In genomic region chr19:25674056-25674420, GRCm38 (mm10) we compare ENCODE assay signal across 8 mouse cellular contexts. TPM values are rescaled to one million over a fixed set of nuclear protein-coding genes. Genes with fewer than 3 reads are reported as not detected.
DNase-seq lines count a peak whose midpoint lies in the region; ATAC-seq and TF ChIP-seq lines count a peak whose summit lies in the region.

No protein-coding gene starts in this region.

- ATAC-seq in kidney, postnatal 0 days (replicated peaks; ENCODE audit: low FRiP score, low read depth): no peak
- no peak for ATAC-seq in embryonic facial prominence, embryonic 15.5 days (ENCODE audit: insufficient number of reproducible peaks, low FRiP score, low TSS enrichment, low read depth)
- ATAC-seq in intestine, embryonic 16.5 days: no peak
- ATAC-seq in CD4-positive, CD25-positive, alpha-beta regulatory T cell, adult 4 months: no peak

- H3K27me3 ChIP-seq in kidney, postnatal 0 days (ENCODE audit: insufficient read depth, low read length): peaks cover 83% of the 10 kb centered on the region
- peaks cover 92% of the 10 kb centered on the region for H3K27me3 ChIP-seq in embryonic facial prominence, embryonic 15.5 days
- H3K27me3 ChIP-seq in intestine, embryonic 16.5 days (replicated peaks; ENCODE audit: control insufficient read depth, insufficient read depth, low read length): peaks cover 85% of the 10 kb centered on the region
- H3K27me3 ChIP-seq in myocyte (ENCODE audit: control insufficient read depth, insufficient read depth, insufficient read length): no peaks in the 10 kb centered on the region

- WGBS in kidney, postnatal 0 days: 3% methylated on average over 15 of the region's 15 CpGs
- 1% methylated on average over 15 of the region's 15 CpGs for WGBS in embryonic facial prominence, embryonic 15.5 days
- under 1% methylated on average over 15 of the region's 15 CpGs for WGBS in intestine, embryonic 16.5 days

- TF ChIP-seq CTCF in kidney, postnatal 0 days (IDR thresholded peaks at IDR 0.05; ENCODE audit: low read depth): no peak

- no peak for TF ChIP-seq POLR2A in myocyte (IDR thresholded peaks at IDR 0.05; ENCODE audit: insufficient read length, low read depth)

- no peaks in the 10 kb centered on the region for H3K36me3 ChIP-seq in kidney, postnatal 0 days (ENCODE audit: insufficient read depth, low read length)
- H3K36me3 ChIP-seq in embryonic facial prominence, embryonic 15.5 days: no peaks in the 10 kb centered on the region
- no peaks in the 10 kb centered on the region for H3K36me3 ChIP-seq in intestine, embryonic 16.5 days (ENCODE audit: control insufficient read depth, insufficient read depth, low read length)
- no peaks in the 10 kb centered on the region for H3K36me3 ChIP-seq in myocyte (ENCODE audit: control insufficient read depth, insufficient read depth)

- H3K4me2 ChIP-seq in kidney, postnatal 0 days (ENCODE audit: low read length): peak overlapping the region; percentile 62
- peak overlapping the region; percentile 78 for H3K4me2 ChIP-seq in embryonic facial prominence, embryonic 15.5 days (replicated peaks)
- H3K4me2 ChIP-seq in intestine, embryonic 16.5 days (ENCODE audit: low read depth, low read length): peak overlapping the region; percentile 70
- peak overlapping the region; percentile 81 for H3K4me2 ChIP-seq in myocyte (ENCODE audit: low read depth)

- H3K79me2 ChIP-seq in myocyte (ENCODE audit: control insufficient read depth, insufficient read depth): no peaks in the 10 kb centered on the region

- peaks cover 8% of the 10 kb centered on the region; the same call in 1 of the 2 replicates for H3K4me1 ChIP-seq in kidney, postnatal 0 days (replicated peaks; ENCODE audit: insufficient read depth, low read length)
- H3K4me1 ChIP-seq in embryonic facial prominence, embryonic 15.5 days: peaks cover 18% of the 10 kb centered on the region
- H3K4me1 ChIP-seq in intestine, embryonic 16.5 days (ENCODE audit: control insufficient read depth, insufficient read depth, low read length): peaks cover 8% of the 10 kb centered on the region; the same call in 1 of the 2 replicates

- H3ac ChIP-seq in myocyte (ENCODE audit: control insufficient read depth, insufficient read length): peak overlapping the region; percentile 17

- peak overlapping the region; percentile 34 for H3K4me3 ChIP-seq in kidney, postnatal 0 days (replicated peaks; ENCODE audit: low read depth, low read length)
- peak overlapping the region; percentile 47 for H3K4me3 ChIP-seq in embryonic facial prominence, embryonic 15.5 days (replicated peaks)
- peak overlapping the region; percentile 48 for H3K4me3 ChIP-seq in intestine, embryonic 16.5 days (ENCODE audit: low read length)
- H3K4me3 ChIP-seq in myocyte: peak overlapping the region; percentile 49

- H3K9me3 ChIP-seq in kidney, postnatal 0 days (replicated peaks; ENCODE audit: low read length): no peaks in the 10 kb centered on the region
- H3K9me3 ChIP-seq in embryonic facial prominence, embryonic 15.5 days (replicated peaks): no peaks in the 10 kb centered on the region
- H3K9me3 ChIP-seq in intestine, embryonic 16.5 days (ENCODE audit: control insufficient read depth, low read length): no peaks in the 10 kb centered on the region

- H3K9ac ChIP-seq in kidney, postnatal 0 days (ENCODE audit: low read depth, low read length): no peak overlapping the region
- no peak overlapping the region for H3K9ac ChIP-seq in embryonic facial prominence, embryonic 15.5 days
- H3K9ac ChIP-seq in intestine, embryonic 16.5 days (ENCODE audit: low read depth, low read length): no peak overlapping the region

- DNase-seq in kidney, postnatal 0 days (ENCODE audit: low spot score): no peak
- no peak for DNase-seq in kidney, adult 8-10 months
- DNase-seq in cerebellum, postnatal 36 days: no peak
- no peak for DNase-seq in spleen, postnatal 36 days (ENCODE audit: low spot score in 2 of 2)

- no peak overlapping the region for H3K27ac ChIP-seq in kidney, postnatal 0 days
- H3K27ac ChIP-seq in embryonic facial prominence, embryonic 15.5 days (replicated peaks): no peak overlapping the region
- no peak overlapping the region for H3K27ac ChIP-seq in intestine, embryonic 16.5 days (ENCODE audit: low read length)

TF ChIP-seq in myocyte, 11 proteins besides CTCF, POLR2A, EP300 and RAD21:
- no peak for TF ChIP-seq MYOG (IDR thresholded peaks at IDR 0.05; ENCODE audit: control insufficient read depth in 1 of 3, insufficient read depth in 1 of 3, insufficient read length in 2 of 3, low read depth in 2 of 3)
- TF ChIP-seq REST (IDR thresholded peaks at IDR 0.05; ENCODE audit: insufficient read depth, insufficient read length): no peak
- no peak for TF ChIP-seq MAX (IDR thresholded peaks at IDR 0.05; ENCODE audit: low read depth)
- no peak for TF ChIP-seq MYOD1 (IDR thresholded peaks at IDR 0.05; ENCODE audit: control insufficient read depth in 1 of 3, insufficient read length in 2 of 3, low read depth in 2 of 3)
- TF ChIP-seq TCF12 (IDR thresholded peaks at IDR 0.05; ENCODE audit: insufficient read depth, poor library complexity, severe bottlenecking): no peak
- no peak for TF ChIP-seq USF1 (IDR thresholded peaks at IDR 0.05; ENCODE audit: low read depth)
- no peak for TF ChIP-seq CEBPB (IDR thresholded peaks at IDR 0.05; ENCODE audit: insufficient read depth, poor library complexity, severe bottlenecking)

RNA-seq across cellular contexts. Expression of gene Dmrt2, which starts 1.8 kb away (rescaled TPM):
- polyA plus RNA-seq in kidney, postnatal 0 days (2015; fragmentation: Nextera tagmentation; extraction: Ambion mirVana): 6.0 TPM in 2 replicates
- 8.9 and 9.6 TPM in 2 replicates for polyA plus RNA-seq in embryonic facial prominence, embryonic 15.5 days (2015; fragmentation: Nextera tagmentation; extraction: Ambion mirVana)
- polyA plus RNA-seq in intestine, embryonic 16.5 days (2015; fragmentation: Nextera tagmentation; extraction: Ambion mirVana): 0.11 and 0.12 TPM in 2 replicates
- 1.8 TPM for polyA plus RNA-seq in myocyte (2012; fragmentation: generic; extraction: Trizol)
- polyA plus RNA-seq in CD4-positive, CD25-positive, alpha-beta regulatory T cell, adult 4 months (2017; shearing (Covaris generic)): not detected
